Mouse (Mus musculus): ENCODE measurements around the gene Bend7.
A peak's percentile ranks its signal among the peaks of the same experiment; 100 is the strongest.

Bend7 gene

DNA sequence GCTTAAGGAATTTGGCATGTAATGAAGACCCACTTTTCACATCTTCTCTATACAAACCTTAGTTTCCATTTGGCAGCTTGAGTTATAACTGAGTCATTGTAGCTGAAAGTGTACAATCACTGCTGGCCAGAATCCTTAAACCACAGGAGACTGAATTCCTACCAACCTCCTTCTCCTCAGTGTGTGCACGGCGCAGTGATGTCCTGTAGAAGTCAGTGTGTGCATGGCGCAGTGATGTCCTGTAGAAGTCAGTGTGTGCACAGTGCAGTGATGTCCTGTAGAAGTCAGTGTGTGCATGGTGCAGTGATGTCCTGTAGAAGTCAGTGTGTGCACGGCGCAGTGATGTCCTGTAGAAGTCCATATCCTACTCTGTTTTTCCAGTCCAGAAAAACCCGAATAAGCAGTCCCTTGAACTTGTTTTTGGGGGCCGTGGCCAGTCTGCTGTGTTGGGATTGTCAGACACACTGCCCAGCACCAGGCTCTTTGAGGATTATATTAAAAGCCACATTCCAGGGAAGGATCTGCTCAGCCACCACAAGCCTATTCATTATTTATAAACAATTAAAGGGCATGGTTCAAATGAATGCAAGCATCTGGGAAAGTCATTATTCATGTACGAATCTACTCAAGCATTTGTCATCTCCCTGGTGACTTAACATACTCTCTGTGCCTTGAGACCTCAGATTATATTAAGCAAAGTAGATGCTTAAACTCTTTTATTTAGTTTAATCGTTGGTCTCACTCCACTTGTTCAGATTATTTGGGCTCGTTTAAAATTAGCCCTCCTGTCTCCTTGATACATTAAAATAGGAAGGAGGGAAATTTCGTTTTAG, 65.4 kb downstream of the Bend7 start:
- DNase-seq (ENCODE audit: low read depth), result peak; percentile 74

DNA sequence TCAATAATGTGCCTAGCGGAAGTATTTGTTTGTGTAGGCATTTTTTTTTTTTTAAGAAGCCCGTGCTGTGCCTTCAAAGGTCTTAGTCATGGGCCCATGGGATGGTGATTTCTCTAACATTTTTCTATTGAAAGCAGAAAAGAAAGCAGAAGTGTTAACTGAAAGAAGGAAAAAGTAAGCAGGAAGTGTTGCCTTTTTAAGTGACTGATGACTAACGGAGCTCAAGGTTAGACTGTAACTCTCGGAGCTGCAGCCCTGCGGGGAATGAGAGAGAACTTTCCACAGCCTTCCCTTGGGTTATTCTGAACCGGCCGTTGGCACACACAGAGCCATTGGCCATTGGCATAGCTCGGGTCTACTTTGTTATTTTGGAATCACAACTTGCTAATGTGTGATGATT, 66.4 kb downstream of the Bend7 start:
- DNase-seq (ENCODE audit: low read depth), result peak; percentile 12

DNA sequence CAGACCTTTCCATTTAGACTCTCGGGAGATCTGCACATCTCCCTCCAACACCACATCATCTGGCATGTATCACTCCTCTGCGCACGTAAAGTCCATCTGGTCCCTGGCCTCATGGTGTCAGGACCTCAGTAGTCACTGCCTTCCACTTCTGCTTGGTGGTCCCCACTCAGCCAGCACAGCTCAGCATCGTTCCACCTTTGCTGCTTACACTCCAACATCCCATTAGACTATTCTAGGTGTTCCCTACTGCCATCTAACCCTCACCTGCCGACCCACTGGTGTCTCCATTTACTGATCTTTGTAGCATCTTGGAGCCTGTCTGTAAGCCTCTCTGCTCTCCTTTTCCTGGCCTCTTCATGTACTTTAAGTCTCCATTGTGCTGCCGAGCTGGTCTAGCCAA, 67.4 kb downstream of the Bend7 start:
- DNase-seq (ENCODE audit: low read depth), result no peak

DNA sequence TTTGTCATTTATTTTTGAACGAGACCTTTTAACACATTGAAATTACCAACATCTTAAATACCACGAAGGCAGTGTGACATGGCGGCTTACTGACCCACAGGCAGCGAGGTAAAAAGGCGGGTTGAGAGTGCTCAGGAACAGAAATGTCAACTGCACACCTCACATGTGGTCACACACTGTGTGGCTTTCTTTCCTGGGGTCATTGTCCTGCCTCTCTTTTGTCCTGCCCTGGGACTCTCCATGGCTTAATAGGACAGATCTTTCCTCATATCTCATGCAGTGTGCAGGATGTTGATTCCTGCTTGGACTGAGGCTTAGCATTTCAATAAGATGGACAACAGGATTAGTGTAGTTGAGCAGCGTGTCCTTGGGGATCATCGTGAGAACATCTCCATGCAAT, 69.6 kb downstream of the Bend7 start:
- no peak for DNase-seq (ENCODE audit: low read depth)

DNA sequence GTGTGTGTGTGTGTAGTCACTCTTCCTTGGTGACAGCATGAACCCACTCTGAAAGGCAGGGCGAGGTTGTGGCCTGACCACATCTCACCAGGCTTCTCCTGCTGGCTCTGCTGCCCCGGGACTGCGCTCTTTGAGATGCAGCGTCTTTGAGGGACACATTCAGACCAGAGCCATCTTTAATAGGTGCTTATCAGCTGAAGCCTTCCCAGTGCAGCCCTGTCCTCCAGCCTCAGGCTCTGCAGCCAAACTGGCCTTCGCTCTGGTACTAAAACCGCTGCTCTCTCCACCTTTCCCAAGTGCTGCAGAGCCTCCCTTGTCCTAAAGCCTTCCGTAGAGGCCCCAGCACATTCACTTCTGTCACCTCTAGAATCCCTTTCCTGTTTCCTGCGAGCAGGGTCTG, 74.0 kb downstream of the Bend7 start:
- DNase-seq (ENCODE audit: low read depth), result no peak

DNA sequence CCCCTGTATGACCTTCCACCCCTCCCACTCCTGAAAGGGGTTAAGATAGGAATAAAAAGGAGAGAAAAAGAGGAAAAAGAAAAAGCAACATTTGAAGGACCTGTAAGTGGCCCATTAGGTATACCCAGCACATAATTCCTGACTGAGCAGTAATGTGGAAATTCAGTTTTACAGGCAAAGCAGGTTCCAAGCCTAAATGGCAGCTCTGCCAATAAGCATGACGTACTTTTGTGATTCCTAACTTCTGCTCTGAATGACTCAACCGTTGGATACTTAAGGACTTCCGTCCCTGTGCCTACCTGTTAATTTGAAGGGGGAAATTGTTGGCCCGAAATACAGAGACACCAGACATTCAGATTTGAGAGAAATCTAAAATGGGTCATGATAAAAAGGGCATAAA, 74.9 kb downstream of the Bend7 start:
- no peak for DNase-seq (ENCODE audit: low read depth)

DNA sequence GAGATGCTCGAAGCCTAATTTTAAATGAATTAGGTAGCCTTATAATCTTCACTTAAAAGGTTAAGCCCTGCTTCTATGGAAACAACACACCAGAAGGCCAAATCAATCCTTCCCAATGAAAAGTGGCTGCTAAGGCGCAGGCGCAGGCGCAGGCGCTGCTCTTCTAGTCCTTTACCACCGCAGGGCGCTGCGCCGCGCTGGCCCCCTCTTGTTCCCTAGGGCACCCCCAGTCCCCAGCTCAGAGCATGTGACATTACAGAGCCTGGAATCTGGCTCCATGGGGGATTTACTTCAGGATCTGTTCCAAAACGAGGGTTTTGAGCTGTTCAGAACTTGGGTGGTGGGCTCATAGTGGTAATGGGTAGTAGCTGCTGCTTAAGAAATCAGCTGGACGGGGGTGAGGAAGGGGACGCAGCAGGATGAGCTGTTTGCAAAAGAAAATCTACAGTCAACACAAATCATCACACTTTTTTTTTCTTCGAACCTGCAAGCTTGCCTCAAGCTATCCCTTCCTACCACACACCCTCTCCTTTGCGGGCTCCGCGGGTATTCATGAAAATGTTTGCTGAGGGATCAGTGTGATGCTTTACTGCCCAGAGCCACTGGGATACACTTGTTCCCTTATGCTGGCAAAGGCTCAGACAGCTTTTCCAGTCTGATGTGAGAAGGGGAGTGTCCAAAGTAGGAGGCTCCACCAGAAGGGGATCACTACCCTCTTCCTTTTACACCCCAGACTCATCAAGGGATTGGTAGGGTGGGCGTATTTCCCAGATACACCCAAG, 85.0 kb downstream of the Bend7 start:
- no peak for DNase-seq (ENCODE audit: low read depth)

DNA sequence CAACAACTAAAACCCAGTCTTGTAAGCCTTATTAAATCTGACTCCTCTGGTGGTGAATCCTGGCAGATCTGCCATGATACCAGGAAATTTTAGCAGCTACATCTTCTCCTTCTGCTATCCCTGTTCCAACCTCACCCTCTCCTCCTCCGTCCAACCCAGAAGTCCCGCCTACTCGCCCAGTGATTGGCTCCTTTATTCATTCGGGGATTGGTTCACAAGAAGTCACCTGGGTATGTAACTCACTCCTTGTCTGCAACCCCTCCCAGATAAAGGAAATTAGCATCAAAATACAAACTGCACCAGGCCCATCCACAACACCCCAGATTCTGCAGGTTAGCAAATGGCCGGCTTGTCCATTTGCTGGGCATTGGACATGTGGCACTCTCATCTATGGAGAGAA, 98.7 kb downstream of the Bend7 start:
- DNase-seq (ENCODE audit: low read depth), result no peak

DNA sequence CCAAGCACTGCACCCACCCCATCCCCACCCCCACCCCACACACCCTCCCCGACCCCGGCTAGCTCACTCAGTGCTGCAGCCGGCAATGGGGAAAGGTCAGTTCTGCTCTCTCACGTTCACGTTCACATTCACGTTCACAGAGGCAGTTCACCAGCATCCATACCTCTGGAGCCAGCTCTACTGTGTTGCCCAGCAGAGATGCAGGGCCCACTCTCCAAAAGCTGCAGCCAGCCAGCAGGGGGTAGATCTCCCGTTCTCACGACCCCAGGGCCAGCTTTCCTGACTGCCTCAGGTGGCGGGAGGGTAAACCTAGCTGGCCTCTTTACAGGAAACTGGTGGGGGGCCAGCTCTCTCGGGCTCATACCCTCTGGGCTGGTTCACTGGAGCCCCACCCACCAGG, 100.0 kb downstream of the Bend7 start:
- no peak for DNase-seq (ENCODE audit: low read depth)

DNA sequence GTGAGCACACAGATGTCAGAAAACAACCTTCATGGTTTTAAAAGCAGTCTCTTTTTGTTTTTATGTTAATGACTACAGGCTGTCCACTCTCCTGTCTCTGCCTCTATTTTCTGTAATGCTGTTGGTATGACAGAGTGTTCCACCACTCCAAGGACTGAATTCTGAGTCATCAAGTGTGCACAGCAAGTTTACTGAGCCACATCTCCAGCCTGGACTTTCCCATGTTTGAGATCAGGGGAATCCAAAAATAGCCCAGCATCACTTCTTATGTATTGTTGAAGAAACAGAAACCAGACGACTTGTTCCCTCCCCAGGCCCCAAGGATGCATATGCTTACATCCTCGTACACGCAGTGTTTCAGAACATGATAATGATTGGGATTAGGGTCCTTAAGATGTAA, 102.6 kb downstream of the Bend7 start:
- peak; percentile 16 for DNase-seq (ENCODE audit: low read depth)

GRCm38 (mm10) chr2:4824067-4824466, 106.4 kb downstream of the Bend7 start:
- no peak for DNase-seq (ENCODE audit: low read depth)

DNA sequence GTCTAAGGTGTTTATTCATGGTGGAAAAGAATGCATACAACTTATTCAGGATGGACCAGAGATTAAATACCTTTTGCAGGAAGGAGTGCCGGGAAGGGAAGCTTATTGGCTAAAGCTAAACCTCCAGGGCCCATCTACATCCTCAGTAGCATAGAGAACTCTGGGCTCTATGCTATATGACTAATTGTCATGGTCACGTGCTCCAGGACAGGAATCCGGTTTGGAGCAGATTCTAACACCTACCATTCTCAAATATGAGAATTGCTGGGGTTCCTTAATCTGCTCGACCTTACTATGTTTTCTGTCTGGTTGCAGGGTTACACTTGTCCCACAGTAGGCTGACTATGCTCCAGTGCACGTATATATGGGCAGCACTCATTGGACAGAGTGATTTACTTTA, 110.4 kb downstream of the Bend7 start:
- DNase-seq (ENCODE audit: low read depth), result peak; percentile 10

- no peak for DNase-seq (ENCODE audit: low read depth)
Observed at GRCm38 (mm10) chr2:4828446-4828997, 110.9 kb downstream of the Bend7 start.

GRCm38 (mm10) chr2:4829007-4829406, 111.4 kb downstream of the Bend7 start:
- DNase-seq (ENCODE audit: low read depth), result no peak

- no peak for DNase-seq (ENCODE audit: low read depth)
Observed at GRCm38 (mm10) chr2:4829489-4830065, 111.9 kb downstream of the Bend7 start.

- no peak for DNase-seq (ENCODE audit: low read depth)
Observed at GRCm38 (mm10) chr2:4831493-4831892, 113.9 kb downstream of the Bend7 start.

- peak; percentile 53 for DNase-seq (ENCODE audit: low read depth)
Observed at GRCm38 (mm10) chr2:4832166-4832565, 114.5 kb downstream of the Bend7 start.

DNA sequence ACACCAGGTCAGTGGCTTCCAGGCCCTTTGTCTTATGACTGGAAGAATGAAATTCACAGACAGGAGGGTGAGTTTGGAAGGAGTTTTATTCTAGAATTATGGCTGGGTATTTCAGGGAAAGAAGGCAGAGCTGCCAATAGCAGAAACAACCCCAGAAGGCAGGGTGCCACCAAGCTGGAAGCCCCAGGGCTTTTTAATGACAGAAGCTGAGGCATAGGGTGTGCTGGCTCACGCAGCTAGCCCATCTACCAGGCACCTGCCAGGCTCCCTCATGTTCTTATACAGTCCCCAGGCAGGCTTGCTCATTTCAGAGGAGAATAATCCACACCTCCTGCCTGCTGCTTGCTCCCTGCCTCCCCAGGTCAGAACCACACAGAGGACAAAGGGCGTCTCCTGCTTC, 131.8 kb downstream of the Bend7 start:
- DNase-seq (ENCODE audit: low read depth), result no peak

Measured in NIH3T3 (cell line).